Mouse (Mus musculus): Measurements from ENCODE around the gene Akt1s1.

Akt1s1 gene

GRCm38 (mm10) chr7:44826771-44827170, 22.0 kb upstream of the Akt1s1 start:
- DNase-seq, result no peak

- no peak for DNase-seq
Observed at GRCm38 (mm10) chr7:44828706-44829105, 20.1 kb upstream of the Akt1s1 start.

GRCm38 (mm10) chr7:44832763-44833162, 16.0 kb upstream of the Akt1s1 start:
- DNase-seq, result no peak

GRCm38 (mm10) chr7:44835373-44836015, 13.3 kb upstream of the Akt1s1 start:
- DNase-seq, result no peak

GRCm38 (mm10) chr7:44836016-44836404, 12.8 kb upstream of the Akt1s1 start:
- DNase-seq, result no peak

- no peak for DNase-seq
Observed at GRCm38 (mm10) chr7:44836423-44837053, 12.3 kb upstream of the Akt1s1 start.

GRCm38 (mm10) chr7:44838073-44838472, 10.7 kb upstream of the Akt1s1 start:
- no peak for DNase-seq

GRCm38 (mm10) chr7:44839171-44839490, 9.7 kb upstream of the Akt1s1 start:
- no peak for DNase-seq

GRCm38 (mm10) chr7:44839491-44840191, 9.2 kb upstream of the Akt1s1 start:
- DNase-seq, result peak; percentile 42

GRCm38 (mm10) chr7:44840426-44840825, 8.4 kb upstream of the Akt1s1 start:
- DNase-seq, result no peak

GRCm38 (mm10) chr7:44841825-44842463, 6.8 kb upstream of the Akt1s1 start:
- DNase-seq, result no peak

- DNase-seq, result no peak
Observed at GRCm38 (mm10) chr7:44845006-44845405, 3.8 kb upstream of the Akt1s1 start.

GRCm38 (mm10) chr7:44846804-44847203, 2.0 kb upstream of the Akt1s1 start:
- DNase-seq, result no peak

- no peak for DNase-seq
Observed at GRCm38 (mm10) chr7:44847772-44848171, 1.0 kb upstream of the Akt1s1 start.

- DNase-seq, result peak; percentile 89
Observed at GRCm38 (mm10) chr7:44849416-44850111, 773 bp downstream of the Akt1s1 start.

- peak; percentile 79 for DNase-seq
Observed at GRCm38 (mm10) chr7:44850146-44850545, 1.4 kb downstream of the Akt1s1 start.

- no peak for DNase-seq
Observed at GRCm38 (mm10) chr7:44850789-44851624, 2.2 kb downstream of the Akt1s1 start.

- no peak for DNase-seq
Observed at GRCm38 (mm10) chr7:44851625-44852234, 2.9 kb downstream of the Akt1s1 start.

- no peak for DNase-seq
Observed at GRCm38 (mm10) chr7:44852259-44853027, 3.7 kb downstream of the Akt1s1 start.

GRCm38 (mm10) chr7:44853065-44853464, 4.3 kb downstream of the Akt1s1 start:
- DNase-seq, result no peak
